Mouse (Mus musculus) R1 (cell line): ENCODE data around the gene Tfam.
A peak's percentile ranks its signal among the peaks of the same experiment; 100 is the strongest.

Source experiments
- DNase-seq: peaks from one replicate; pipeline ENCODE4 v3.0.0-alpha.2; 2018; ENCODE audit warnings: low read depth, low spot score

Tfam gene

DNA sequence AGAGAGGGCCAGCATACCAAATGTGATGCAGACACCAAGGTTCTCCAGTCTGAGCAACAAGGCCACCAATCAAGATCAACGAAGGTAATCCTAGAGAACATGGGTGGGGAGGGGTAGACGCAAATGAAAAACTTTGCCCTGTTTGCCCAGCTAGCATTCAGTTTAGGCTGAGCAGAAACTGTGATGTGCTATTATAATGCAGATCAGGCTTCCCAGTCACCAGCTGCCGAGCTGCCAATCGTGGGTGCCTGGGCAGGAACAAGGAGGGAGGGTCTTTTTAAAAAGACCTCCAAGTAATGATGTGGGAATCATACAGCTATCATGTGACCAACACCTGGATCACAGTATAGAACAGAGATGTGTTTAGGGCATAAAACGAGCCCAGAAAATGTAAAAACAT is 15.0 kb downstream of the Tfam start:
- DNase-seq: no peak

DNA sequence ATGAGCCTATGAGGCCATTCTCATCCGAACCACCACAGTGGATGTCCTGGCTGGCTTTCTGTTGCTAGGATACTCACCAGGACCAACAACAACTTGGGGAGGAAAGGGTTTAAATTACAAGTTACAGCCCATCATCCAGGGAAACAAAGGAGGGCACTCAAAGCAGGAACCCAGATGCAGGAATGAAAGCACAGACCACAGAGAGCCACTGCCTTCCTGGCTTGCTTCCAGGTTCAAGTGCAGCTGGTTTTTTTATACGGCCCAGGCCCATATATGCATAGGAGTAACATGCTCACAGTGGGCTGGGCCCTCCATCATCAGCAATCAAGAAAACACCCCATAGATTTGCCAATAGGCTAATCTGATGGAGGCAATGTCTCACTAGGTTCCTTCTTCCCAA is 15.4 kb downstream of the Tfam start:
- DNase-seq: peak; percentile 34

DNA sequence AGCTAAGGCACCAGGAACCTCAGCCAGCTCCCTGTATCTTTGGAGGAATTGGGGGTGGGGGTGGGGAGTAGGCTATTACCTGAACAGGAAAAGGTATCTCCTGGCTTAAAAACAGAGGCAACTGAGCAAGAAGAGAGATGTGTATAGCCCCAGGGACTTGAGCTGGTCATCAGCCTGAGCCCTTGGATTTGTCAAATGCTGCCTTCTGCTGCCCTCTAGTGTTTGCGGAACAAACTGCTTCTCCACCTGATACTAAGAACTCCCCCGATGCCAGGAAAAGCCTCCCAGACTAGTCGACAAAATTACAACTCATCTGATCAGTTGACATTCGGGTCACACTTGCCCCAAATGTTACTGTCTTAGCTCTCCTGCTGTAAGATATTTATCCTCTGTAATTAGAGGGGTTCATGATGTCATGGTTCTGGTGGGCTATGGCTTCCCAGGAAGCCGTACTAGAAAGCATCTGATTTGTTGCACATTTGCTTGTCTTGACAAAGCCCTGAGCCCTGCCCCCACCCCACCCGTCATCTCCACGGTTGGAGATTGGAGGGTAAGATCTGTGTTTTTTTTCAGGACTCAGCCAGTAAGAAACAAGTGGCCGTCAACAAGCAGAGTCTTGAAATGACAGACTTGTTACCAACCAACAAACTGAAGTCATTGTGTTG is 19.7 kb downstream of the Tfam start:
- DNase-seq: peak; percentile 78

- peak; percentile 58 for DNase-seq
These were observed 22.1 kb downstream of the Tfam start for GRCm38 (mm10) chr10:71215996-71216395.

DNA sequence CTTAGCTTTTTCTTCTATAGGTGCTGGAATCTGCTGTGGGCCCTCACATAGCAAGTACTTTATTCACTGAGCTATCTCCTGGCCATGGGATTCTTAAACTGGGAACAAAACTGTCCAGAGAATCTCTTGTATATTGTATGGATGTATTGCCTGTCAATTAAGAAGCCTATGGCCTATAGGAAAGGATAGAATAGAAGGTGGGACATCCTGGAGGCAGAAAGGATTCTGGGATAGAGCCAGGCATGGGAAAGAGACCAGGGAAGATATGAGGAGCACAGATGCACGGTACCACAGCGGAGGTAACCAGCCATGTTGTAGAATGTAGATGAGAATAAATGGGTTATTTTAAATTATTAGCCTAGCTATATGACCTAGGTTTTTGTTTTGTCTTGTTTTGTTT is 36.6 kb downstream of the Tfam start:
- DNase-seq: peak; percentile 76

GRCm38 (mm10) chr10:71200964-71201363 is 37.1 kb downstream of the Tfam start:
- no peak for DNase-seq

DNA sequence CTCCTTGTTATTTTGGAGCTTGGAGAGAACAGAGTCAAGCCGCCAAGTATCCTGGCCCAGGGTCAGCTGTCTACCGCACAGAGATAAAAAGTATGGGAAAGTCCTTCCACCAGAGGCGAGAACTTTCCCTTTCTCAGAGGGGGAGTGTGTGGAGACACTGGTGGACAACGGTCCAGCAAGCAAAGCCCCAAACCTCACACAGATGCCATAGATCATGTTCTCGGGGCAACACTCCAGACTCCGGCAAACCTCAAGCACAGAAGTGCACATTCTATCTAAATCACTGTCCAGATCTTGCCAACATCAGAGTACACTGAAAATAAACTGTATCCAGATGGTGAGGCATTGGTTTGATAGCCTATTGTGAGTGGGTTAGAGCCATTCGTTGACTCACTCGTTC is 39.4 kb downstream of the Tfam start:
- no peak for DNase-seq

DNA sequence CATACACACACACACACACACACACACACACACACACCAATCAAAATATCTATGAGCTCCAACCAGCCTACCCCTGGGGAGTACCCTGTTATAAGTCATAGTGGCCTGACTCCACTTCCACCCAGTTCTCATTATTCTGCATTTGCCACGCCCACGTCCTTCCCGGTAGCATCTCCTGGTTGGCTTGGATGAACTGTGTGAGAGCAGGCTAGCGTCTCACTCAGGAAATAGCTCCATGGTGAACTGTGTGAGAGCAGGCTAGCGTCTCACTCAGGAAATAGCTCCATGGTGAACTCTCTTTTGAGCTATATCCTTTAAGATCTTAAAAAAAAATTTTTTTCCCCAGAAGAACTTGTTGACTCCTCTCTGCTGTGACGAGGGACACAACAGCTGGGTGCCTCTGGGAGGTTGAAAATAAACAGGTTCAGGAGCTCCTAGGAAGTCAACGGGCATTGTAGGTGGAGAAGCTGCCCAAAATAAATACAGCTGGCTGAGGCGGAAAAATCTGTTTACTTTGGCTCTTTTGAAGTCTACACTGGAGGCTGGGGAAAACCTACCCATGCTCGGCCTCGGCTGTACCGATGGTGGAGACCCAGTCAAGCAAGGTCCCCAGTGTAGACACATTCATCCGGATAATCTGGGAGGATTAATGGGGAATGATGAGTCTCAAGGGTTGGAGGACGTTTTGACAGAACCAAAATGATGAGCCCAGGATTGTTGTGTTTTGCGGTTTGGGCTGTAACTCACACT is 40.9 kb downstream of the Tfam start:
- DNase-seq: peak; percentile 27

- DNase-seq: peak; percentile 58
These were observed 42.6 kb downstream of the Tfam start for GRCm38 (mm10) chr10:71195501-71195900.

DNA sequence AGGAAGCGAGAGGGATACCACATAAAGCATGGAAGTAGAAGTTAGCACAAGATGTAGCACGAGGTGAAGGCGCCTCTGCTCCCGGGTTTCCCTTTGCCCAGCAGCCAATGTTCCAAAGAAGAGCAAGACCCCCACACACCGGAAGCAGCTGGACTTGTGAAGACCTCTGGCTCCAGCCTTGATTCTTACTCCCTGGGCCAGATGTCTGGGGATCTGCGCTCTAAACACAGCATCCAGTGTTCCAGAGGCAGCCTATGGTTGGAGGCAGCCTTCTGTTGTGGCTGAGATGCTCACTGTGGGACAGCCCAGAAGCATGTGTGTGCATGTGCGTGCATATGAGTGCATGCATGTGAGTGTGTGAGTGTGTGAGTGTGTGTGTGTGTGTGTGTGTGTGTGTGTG is 43.4 kb downstream of the Tfam start:
- DNase-seq: no peak

DNA sequence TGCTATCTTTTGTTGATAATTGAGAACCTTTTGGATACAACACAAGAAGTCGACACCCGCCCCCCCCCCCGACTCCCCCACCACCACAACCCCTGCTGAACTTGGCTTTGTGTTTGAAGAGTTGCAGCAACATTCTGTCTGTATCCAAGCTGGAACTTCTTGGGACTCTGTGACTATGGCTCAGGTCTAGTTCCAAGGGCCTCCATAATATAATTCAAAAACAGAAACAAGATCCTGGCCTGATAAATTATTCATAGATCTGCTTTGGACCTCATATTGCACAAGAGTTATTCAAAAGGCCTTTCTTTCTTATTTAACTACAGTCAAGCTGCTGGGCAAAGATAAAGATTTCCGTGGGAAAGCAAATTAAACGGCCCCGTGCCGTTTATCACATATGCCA is 44.8 kb downstream of the Tfam start:
- no peak for DNase-seq

- no peak for DNase-seq
These were observed 45.2 kb downstream of the Tfam start for GRCm38 (mm10) chr10:71192886-71193285.

- DNase-seq: no peak
These were observed 49.4 kb downstream of the Tfam start for GRCm38 (mm10) chr10:71188681-71189080.

GRCm38 (mm10) chr10:71185059-71185458 is 53.0 kb downstream of the Tfam start:
- no peak for DNase-seq

- no peak for DNase-seq
These were observed 54.6 kb downstream of the Tfam start for GRCm38 (mm10) chr10:71183339-71184031.

- DNase-seq: no peak
These were observed 56.1 kb downstream of the Tfam start for GRCm38 (mm10) chr10:71181931-71182330.

DNA sequence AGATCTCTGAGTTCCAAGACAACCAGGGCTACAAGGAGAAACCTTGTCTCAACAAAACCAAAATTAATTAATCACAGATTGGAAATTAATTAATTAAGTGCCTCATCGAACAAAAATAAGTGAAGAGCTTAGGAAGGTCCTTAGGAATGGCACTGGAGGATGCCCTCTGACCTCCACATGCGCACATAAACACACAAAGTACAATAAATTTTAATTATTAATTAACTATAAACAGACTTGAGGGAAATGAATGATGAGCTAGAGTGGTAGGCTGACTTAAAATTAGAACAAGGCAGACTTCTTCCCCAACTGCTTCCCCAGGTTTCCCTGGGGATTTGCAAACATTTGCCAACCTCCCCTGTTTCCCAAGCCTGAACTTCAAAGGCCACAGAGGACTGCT is 57.0 kb downstream of the Tfam start:
- DNase-seq: no peak

DNA sequence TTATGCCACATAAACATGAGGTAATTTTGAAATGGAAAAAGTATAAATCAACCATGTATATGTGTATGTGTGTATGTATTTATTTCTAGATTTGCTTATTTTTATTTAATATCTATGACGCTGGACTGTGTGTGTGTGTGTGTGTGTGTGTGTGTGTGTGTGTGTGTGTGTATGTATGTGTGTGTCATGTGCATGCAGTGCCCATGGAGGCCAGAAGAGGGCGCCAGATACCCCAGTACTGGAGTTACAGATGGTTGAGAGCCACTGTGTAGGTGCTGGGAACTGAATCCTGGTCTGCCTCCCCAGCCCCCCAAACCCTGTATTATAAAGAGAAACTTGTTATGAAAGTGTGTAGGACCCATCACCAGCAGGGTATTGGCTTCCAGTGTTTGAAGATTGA is 58.0 kb downstream of the Tfam start:
- DNase-seq: peak; percentile 50

DNA sequence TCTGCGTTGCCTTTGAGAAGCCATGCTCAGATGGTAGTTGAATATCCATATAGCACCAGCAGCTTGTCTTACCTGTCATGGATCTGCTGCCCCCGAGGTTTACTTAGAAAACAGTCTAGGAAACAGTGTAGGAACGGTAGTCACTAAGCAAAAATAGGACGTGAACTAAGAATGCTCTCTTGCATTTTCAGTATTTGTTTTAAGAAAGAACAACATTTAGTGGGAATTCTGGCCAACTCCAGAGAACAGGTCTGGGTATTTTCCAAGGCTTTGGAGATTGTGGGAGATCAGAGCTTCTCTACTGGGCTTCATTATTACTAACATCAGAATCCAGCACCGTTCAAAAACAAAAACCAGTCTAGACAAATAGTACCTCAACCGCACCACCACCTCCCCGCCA is 60.9 kb downstream of the Tfam start:
- no peak for DNase-seq

- DNase-seq: peak; percentile 70
These were observed 61.7 kb downstream of the Tfam start for GRCm38 (mm10) chr10:71176341-71176740.
